ENCODE assay signal across 17 mouse cellular contexts in genomic region chr9:24236461-24236860, GRCm38 (mm10).
"Had no signal": no experiment of that assay in that cellular context is flagged by ENCODE, and none has a peak within 500 bp of the region (broad histone marks: within the 10 kb centered on the region; RNA-seq: fewer than 3 reads in every experiment).

No protein-coding gene starts in this region.

- H3K36me3 ChIP-seq: midbrain, embryonic 10.5 days; midbrain, embryonic 12.5 days; neural tube, embryonic 13.5 days; neural tube, embryonic 15.5 days had no signal

- ATAC-seq: midbrain, embryonic 16.5 days had no signal

- H3K27me3 ChIP-seq: midbrain, embryonic 12.5 days; neural tube, embryonic 13.5 days; neural tube, embryonic 15.5 days had no signal

- H3K9me3 ChIP-seq: midbrain, embryonic 10.5 days; midbrain, embryonic 12.5 days; neural tube, embryonic 13.5 days; neural tube, embryonic 15.5 days had no signal

- H3K4me3 ChIP-seq: midbrain, embryonic 10.5 days; midbrain, embryonic 12.5 days; myocyte; neural tube, embryonic 13.5 days; neural tube, embryonic 15.5 days had no signal

- H3K4me1 ChIP-seq: midbrain, embryonic 10.5 days; midbrain, embryonic 12.5 days; neural tube, embryonic 13.5 days; neural tube, embryonic 15.5 days had no signal

- H3K4me2 ChIP-seq: lung, embryonic 14.5 days; midbrain, embryonic 12.5 days; neural tube, embryonic 13.5 days; neural tube, embryonic 15.5 days had no signal

- H3K27ac ChIP-seq: midbrain, embryonic 10.5 days; midbrain, embryonic 12.5 days; neural tube, embryonic 13.5 days; neural tube, embryonic 15.5 days had no signal

- H3K9ac ChIP-seq: lung, embryonic 14.5 days; midbrain, embryonic 12.5 days; neural tube, embryonic 13.5 days; neural tube, embryonic 15.5 days had no signal

- DNase-seq: lung, adult 18-20 months; lung, embryonic 14.5 days; lung, postnatal 10 days; lung, postnatal 4 days; midbrain, embryonic 14.5 days; retina, postnatal 1 day; right cerebral cortex, postnatal 14 days; spleen, adult 18-20 months; thymus, adult 2 months; thymus, postnatal 25 days; thymus, postnatal 4 days had no signal
